Mouse (Mus musculus) kidney, postnatal 25 days (tissue): ENCODE data around the gene Gigyf1.
A peak's percentile ranks its signal among the peaks of the same experiment; 100 is the strongest.

Experiments
- DNase-seq, 2 experiments: peaks; one replicate each; pipeline ENCODE4 v3.0.0; 2021; ENCODE audit warnings: mixed read lengths in 2 of 2

Gene Gigyf1

GRCm38 (mm10) chr5:137514811-137515210, 3.5 kb upstream of the Gigyf1 start:
- DNase-seq, result no peak

GRCm38 (mm10) chr5:137519691-137520550, 1.6 kb downstream of the Gigyf1 start:
- no peak for DNase-seq

GRCm38 (mm10) chr5:137521861-137522260, 3.5 kb downstream of the Gigyf1 start:
- DNase-seq, result no peak

DNA sequence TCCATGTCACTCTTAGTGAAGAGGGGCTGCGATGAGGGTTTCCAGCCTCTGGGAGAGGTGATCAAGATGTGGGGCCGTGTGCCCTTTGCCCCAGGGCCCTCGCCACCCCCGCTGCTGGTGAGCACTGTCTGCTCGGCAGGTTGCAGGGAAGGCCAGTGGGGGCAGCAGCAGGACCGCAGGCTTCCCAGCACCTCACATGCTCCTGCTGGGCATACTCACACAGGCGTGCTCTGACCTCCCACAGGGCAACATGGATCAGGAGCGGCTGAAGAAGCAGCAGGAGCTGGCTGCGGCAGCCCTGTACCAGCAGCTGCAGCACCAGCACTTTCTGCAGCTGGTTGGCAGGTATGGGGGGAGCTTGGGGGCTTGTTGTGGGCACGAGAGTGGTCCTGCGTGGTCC, 4.4 kb downstream of the Gigyf1 start:
- no peak for DNase-seq

DNA sequence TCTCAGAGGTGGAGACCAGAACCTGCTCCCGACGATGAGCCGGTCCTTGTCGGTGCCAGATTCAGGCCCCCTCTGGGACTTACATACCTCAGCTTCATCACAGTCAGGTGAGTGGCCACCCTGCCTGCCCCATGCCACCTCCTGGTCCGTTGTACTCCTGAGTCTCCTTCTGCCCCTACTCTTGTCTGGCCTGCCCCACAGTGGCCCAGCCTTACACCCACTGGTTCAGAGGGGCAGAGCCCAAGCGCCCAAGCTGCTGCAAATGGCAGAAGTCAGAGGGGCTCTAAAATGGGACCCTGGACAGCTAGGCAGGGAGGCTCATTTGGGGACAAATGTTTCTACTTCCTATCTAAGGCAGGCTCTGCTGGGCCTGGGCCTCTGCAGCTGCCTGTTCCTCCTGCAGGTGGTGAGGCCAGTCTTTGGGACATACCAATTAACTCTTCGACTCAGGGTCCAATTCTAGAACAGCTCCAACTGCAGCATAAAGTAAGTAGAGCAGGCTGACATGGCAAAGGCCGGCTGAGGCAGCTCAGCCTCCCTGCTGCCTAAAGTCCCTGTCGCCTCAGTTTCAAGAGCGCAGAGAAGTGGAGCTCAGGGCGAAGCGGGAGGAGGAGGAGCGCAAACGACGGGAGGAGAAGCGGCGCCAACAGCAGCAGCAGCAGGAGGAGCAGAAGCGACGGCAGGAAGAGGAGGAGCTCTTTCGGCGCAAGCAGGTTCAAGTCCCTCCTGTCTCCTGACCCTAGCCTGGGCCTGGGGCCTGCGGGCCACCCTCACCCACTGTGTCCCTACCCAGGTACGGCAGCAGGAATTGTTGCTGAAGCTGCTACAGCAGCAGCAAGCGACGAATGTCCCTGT, 5.3 kb downstream of the Gigyf1 start:
- peak in 1 of 2 experiments; percentile 37 for DNase-seq

GRCm38 (mm10) chr5:137524251-137524515, 5.8 kb downstream of the Gigyf1 start:
- no peak for DNase-seq

- DNase-seq, result peak in 1 of 2 experiments; percentile 40
Observed at GRCm38 (mm10) chr5:137524671-137525070, 6.3 kb downstream of the Gigyf1 start.

DNA sequence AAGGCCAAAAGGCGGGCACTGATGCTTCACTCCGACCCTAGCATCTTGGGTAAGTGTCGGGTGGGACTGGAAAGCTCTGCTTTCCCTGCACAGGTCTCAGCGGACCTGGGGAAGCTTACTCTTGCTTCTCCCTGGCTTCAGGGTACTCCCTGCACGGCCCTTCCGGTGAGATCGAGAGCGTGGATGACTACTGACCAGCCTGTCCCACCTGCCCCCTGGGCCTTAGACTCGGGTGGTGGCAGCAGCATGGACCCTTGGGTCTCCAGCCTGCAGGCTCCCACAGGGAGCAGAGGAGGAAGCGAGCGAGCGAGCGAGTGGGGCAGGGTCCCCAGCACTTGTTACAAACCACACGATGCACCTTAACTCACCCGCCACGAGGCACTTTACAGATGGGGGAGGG, 7.2 kb downstream of the Gigyf1 start:
- peak in 1 of 2 experiments; percentile 31 for DNase-seq

DNA sequence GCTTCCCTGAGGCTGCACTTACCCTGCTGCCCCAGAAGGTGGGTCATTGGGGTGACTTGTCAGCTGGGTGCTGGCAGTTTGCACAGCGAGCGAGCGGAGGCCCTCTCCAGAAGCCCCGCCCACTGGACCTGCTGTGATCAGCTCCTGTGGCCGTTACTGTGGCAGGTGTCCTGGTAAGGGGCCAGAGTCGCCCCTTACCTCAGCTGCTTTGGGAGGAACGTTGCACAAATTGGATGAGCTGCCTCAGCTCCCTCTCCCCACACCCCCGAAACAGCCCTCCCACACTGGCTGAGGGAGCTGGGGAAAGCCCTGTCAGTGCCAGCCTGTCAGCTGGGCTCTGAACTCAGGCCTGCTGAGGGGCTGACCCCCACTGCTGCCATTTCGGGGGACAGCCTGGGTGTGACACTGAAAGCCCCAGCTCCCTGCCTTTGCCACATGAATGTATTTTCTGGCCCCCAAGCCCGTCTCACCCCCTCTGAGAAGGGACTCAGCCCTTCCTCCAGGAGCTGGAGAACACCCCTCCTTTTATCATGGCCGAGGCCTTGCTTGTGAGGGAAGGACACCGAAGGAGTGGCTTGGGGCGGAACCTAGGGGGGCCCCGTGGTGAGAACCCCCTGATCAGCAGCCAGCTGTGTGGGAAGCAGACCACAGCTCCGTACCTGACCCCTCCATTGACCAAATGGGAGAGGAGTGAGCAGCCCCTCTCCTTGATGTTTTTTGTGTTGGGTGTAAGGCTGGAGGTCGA, 8.0 kb downstream of the Gigyf1 start:
- peak; percentile 66 to 83 for DNase-seq

DNA sequence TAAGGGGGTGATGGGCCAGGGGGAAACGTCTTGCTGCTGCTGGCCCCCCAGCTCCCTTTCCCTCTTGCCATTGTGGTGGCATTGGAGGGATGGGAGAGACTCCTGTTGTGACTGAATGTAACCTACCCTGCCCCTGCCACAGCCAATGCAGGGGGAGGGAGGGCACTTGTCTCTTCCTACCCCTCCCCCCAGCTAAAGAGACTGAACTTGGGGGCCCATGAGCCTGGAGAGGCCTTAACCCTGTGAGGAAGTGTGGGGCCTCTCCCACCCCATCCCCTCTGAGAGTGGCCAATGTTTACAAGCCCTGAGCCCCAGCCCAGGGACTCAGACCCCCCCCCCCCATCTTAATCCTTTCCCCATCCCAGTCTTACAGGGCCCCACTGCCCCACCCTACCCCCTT, 9.1 kb downstream of the Gigyf1 start:
- DNase-seq, result peak in 1 of 2 experiments; percentile 41

- DNase-seq, result no peak
Observed at GRCm38 (mm10) chr5:137528247-137528968, 10.1 kb downstream of the Gigyf1 start.

DNA sequence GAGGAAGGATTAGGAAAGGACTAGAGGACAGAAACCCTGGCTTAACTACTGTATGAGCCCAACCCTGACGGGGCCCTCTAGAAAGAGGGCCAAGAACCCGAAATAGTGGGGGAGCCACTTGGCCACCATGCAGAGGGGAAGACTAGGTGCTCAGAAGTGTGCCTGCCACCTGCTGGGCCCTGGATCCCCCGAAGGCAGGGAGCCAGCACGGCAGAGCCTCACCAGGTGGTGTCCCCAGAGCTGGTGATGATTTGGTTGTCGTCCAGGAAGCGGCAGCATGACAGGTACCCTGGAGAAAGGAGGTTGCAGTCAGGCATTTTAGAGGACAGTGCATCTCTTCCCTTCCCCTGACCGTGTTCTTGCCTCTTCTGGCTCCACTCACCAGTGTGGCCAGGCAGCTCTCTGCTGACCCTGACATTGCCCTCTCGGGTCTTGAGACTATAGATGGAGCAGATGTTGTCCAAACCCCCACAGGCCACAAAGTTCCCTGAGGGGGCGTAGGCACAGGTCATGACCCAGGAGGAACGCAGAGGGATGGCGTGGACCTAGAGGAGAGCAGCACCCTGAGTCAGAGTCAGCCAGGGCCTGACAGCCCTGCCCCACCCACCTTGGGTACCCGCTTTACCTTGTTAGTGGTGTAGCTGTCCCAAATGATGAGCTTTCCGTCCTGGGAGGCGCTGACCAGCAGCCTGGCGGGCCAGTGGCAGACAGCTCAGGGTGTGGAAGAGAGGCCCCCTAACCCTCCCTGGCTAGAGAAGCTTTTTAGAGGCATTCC, 11.1 kb downstream of the Gigyf1 start:
- DNase-seq, result no peak

DNA sequence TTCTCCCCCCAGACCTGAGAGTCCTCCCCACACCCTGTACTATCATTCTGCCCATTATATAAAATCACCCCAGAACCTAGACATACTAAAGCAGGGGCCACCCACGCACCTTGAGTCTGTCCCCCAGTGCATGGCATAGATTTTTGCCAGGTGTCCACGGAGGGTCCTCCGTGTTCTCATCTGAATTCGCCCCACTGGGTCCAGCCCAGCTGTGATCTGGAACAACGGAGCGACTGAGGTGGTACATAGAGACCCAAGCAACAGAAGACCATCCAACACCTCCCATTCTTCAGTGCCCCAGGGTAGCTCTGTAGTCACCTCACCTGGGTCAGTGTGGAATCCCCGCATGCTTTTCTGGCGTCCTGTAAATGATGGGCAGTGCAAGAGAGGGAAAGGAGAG, 11.7 kb downstream of the Gigyf1 start:
- no peak for DNase-seq

DNA sequence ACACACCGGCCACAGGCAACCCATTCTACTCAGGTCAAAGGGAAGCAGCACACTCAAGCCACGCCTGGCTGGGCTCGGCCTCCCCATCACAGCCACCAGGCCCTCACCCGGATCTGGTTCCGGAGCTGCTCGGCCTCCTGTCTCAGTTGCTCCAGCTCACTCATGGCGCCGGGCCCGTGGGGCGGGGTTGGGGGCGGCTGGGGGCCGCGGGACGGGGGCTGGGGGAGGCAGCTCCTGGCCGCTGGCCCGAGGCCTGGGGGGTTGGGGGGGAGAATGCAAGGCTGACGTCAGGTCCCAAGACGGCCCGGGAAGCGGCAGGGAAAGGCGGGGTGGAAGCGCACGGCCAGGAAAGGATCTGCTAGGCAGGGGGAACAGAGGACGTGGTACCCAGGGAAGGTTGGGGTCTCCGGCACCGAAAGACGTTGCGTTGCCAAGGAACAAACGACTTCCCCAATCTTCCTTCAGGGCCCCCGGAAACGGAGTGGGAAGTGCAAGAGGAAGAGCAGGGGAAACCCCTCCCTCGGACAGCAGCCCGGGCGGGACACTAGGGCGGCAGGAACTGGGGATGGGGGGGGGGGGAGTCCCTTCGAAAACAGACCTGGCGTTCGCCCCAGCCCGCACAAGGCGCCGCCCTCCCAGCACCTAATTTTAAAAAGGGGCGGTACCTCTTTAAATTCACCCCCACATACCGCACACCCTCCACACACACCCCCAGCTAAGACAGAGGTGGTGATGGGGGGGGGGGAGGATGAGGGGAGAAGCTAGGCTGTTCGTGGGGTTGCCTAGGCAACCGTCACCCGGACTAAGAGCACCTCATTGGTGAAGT, 12.5 kb downstream of the Gigyf1 start:
- peak; percentile 73 to 86 for DNase-seq

DNA sequence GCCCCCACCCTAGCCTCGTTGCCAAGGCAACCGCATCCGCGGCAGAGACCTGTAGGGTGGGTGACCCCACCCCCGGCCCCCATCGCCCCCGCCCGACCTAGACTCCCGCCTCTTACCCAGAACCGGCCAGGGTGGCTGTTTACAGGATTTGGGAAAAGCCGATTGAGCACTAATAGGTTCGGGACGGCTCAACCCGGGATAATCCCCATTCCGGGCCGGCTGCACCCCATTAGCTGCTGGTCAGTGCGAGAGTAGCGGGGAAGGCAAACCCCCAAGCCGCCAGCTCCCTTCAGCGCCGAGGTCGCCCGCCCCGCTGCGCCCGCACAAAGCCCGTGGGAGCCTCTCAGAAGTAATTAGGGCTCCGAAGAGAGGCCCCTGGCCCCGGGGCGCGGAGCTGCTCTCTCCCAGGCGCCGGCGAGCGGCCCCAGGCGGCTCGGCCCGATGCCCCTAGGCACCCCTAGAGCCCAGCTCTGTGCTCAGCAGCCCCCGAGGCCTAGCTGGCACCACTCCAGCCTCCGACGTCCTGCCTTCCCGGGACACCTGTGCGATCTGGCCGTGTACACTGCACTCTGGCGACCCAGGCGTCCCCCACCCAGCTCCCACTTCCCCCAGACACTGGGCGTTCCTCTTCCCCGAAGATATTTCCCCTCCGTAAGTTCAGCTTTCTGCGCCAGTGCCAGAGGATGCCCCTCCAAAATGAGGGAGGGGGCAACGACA, 13.2 kb downstream of the Gigyf1 start:
- peak; percentile 61 to 80 for DNase-seq

- peak in 1 of 2 experiments; percentile 52 for DNase-seq
Observed at GRCm38 (mm10) chr5:137532131-137532807, 13.9 kb downstream of the Gigyf1 start.

DNA sequence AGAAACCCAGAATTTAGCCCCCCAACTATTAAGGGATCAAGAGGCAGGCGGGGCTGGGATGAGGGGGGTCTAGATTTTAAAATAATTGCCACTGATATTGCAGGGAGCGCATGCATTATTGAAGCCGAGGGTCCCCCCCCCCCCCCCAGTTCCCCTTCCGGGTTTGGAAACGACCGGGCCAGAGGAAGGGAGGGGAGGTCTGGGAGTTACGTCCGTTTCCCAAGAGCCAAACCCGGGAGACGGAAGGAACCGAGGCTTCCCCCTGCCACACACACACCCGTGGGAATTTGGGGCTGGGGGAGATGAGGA, 14.4 kb downstream of the Gigyf1 start:
- DNase-seq, result no peak

DNA sequence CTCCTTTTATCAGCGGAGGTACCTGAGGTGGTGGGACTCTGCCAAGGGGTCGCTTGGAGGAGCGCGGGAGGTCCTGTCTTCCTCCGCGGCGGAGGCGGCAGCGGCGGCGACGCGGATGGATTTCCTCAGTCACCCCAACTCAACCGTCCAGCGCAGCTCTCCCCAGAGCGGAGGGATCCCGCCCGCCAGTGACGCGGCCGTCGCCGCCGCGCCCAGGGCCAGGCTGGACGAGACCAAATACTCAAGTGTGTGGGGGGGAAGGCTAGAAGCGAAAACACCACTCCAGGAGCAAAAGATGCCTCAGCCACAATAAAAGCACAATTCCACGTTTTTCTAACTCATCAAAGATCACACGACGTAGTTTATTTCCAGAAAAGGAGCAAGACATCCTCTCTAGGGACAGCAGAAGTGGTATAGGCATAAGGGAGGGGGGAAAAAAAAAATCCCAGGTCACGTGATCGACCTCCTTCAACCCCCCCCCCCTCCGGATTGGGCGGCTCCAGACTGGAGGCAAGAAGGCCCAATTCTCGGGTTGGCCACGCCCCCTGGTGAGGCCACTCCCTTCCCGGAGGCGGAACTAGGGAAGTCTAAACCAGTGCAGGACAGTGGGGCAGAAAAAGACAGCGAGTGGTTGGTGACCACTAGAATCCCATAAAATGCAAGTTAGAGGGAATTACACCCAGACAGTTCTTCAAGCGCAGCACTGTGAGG, 14.9 kb downstream of the Gigyf1 start, which contains the start of the genes Epo and Gnb2:
Gene Epo, minus strand, starts transcription at position 126 of the 711 bp plus-strand sequence.
Gene Gnb2, minus strand, starts transcription at position 394 of the 711 bp plus-strand sequence.
- peak; percentile 99 to 100 for DNase-seq

DNA sequence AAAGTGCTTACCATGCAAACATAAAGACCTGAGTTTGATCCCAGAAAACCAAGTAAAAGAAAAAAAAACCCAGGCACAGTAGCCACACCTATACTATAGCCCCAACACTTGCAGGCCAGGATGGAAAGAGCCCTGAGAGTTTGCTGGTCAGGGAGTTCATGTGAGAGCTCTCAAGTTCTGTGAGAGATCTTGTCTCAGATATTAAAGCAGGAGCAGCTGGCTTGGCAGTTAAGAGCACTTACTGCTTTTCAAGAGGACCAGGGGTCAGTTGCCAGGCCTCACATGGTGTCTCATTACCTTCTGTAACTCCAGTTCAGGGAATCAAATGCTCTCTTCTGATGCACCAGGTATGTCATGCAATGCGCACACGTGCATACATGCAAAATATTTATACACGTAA, 16.4 kb downstream of the Gigyf1 start:
- no peak for DNase-seq
